Mouse (Mus musculus): Measurements from ENCODE around the gene Cacna1g. TPM values are rescaled to one million over a fixed set of nuclear protein-coding genes. Genes with fewer than 3 reads are reported as not detected.

The Cacna1g gene
- polyA plus RNA-seq (2011; ENCODE audit: insufficient read length, low read depth, missing spikeins): 31.7 and 38.9 TPM in 2 replicates

GRCm38 (mm10) chr11:94473707-94474543 is at the start of gene Cacna1g:
TSS of gene Cacna1g (minus strand) at chr11:94474198.
- Histone ChIP-seq H3K27ac (ENCODE audit: insufficient read depth, low read length) (peak within 1 kb of the TSS; percentile 29; the same call in 1 of the 2 replicates), H3K4me1 (ENCODE audit: control insufficient read depth, insufficient read depth, low read length) (peaks cover 4% of the 10 kb centered on the region), H3K4me3 (ENCODE audit: insufficient read depth, low read length) (peak within 1 kb of the TSS; percentile 46)
- TF ChIP-seq CTCF (IDR thresholded peaks at IDR 0.05; ENCODE audit: borderline replicate concordance, insufficient read depth, low read length): no peak
- peak; percentile 67 for TF ChIP-seq POLR2A (IDR thresholded peaks at IDR 0.05; ENCODE audit: low read depth, low read length)

- H3K4me1 ChIP-seq (ENCODE audit: control insufficient read depth, insufficient read depth, low read length): peaks cover 3% of the 10 kb centered on the region; the same call in 1 of the 2 replicates
- TF ChIP-seq CTCF (IDR thresholded peaks at IDR 0.05; ENCODE audit: borderline replicate concordance, insufficient read depth, low read length) (0 out of 2 replicates have a peak, but pooled peaks have one; percentile 2), POLR2A (IDR thresholded peaks at IDR 0.05; ENCODE audit: low read depth, low read length) (peak; percentile 38; the same call in 1 of the 2 replicates)
- peak within 1 kb of the TSS; percentile 68 for H3K4me3 ChIP-seq (ENCODE audit: insufficient read depth, low read length)
- H3K27ac ChIP-seq (ENCODE audit: insufficient read depth, low read length): no peak within 1 kb of the TSS
These were observed 47.3 kb upstream of the Cacna1g start, which contains the start of gene Mycbpap for GRCm38 (mm10) chr11:94521219-94521843. TSS of gene Mycbpap (minus strand) at chr11:94521742.

- Histone ChIP-seq H3K27ac (ENCODE audit: insufficient read depth, low read length) (no peak overlapping the region), H3K4me3 (ENCODE audit: insufficient read depth, low read length) (no peak overlapping the region), H3K4me1 (ENCODE audit: control insufficient read depth, insufficient read depth, low read length) (no peaks in the 10 kb centered on the region)
- no peak for TF ChIP-seq CTCF (IDR thresholded peaks at IDR 0.05; ENCODE audit: borderline replicate concordance, insufficient read depth, low read length)
- TF ChIP-seq POLR2A (IDR thresholded peaks at IDR 0.05; ENCODE audit: low read depth, low read length): no peak
These were observed 39.5 kb upstream of the Cacna1g start for GRCm38 (mm10) chr11:94513452-94513851.

GRCm38 (mm10) chr11:94508976-94509375 is 35.0 kb upstream of the Cacna1g start:
- H3K27ac ChIP-seq (ENCODE audit: insufficient read depth, low read length): no peak overlapping the region
- TF ChIP-seq CTCF (IDR thresholded peaks at IDR 0.05; ENCODE audit: borderline replicate concordance, insufficient read depth, low read length) (no peak), POLR2A (IDR thresholded peaks at IDR 0.05; ENCODE audit: low read depth, low read length) (no peak)
- H3K4me3 ChIP-seq (ENCODE audit: insufficient read depth, low read length): no peak overlapping the region
- no peaks in the 10 kb centered on the region for H3K4me1 ChIP-seq (ENCODE audit: control insufficient read depth, insufficient read depth, low read length)

GRCm38 (mm10) chr11:94501482-94501881 is 27.5 kb upstream of the Cacna1g start:
- Histone ChIP-seq H3K27ac (ENCODE audit: insufficient read depth, low read length) (no peak overlapping the region), H3K4me1 (ENCODE audit: control insufficient read depth, insufficient read depth, low read length) (0 out of 2 replicates have a peak, but pooled peaks cover 5% of the 10 kb centered on the region), H3K4me3 (ENCODE audit: insufficient read depth, low read length) (no peak overlapping the region)
- TF ChIP-seq CTCF (IDR thresholded peaks at IDR 0.05; ENCODE audit: borderline replicate concordance, insufficient read depth, low read length) (no peak), POLR2A (IDR thresholded peaks at IDR 0.05; ENCODE audit: low read depth, low read length) (no peak)

GRCm38 (mm10) chr11:94500362-94500761 is 26.4 kb upstream of the Cacna1g start:
- Histone ChIP-seq H3K4me1 (ENCODE audit: control insufficient read depth, insufficient read depth, low read length) (0 out of 2 replicates have a peak, but pooled peaks cover 5% of the 10 kb centered on the region), H3K27ac (ENCODE audit: insufficient read depth, low read length) (no peak overlapping the region), H3K4me3 (ENCODE audit: insufficient read depth, low read length) (no peak overlapping the region)
- TF ChIP-seq POLR2A (IDR thresholded peaks at IDR 0.05; ENCODE audit: low read depth, low read length) (no peak), CTCF (IDR thresholded peaks at IDR 0.05; ENCODE audit: borderline replicate concordance, insufficient read depth, low read length) (no peak)

- no peak for TF ChIP-seq POLR2A (IDR thresholded peaks at IDR 0.05; ENCODE audit: low read depth, low read length)
- no peak for TF ChIP-seq CTCF (IDR thresholded peaks at IDR 0.05; ENCODE audit: borderline replicate concordance, insufficient read depth, low read length)
- Histone ChIP-seq H3K27ac (ENCODE audit: insufficient read depth, low read length) (no peak within 1 kb of the TSS), H3K4me1 (ENCODE audit: control insufficient read depth, insufficient read depth, low read length) (0 out of 2 replicates have a peak, but pooled peaks cover 5% of the 10 kb centered on the region), H3K4me3 (ENCODE audit: insufficient read depth, low read length) (no peak within 1 kb of the TSS)
These were observed 25.7 kb upstream of the Cacna1g start, which contains the start of gene Epn3 for GRCm38 (mm10) chr11:94499661-94500152. TSS of gene Epn3 (minus strand) at chr11:94499974.

- no peak overlapping the region for H3K4me3 ChIP-seq (ENCODE audit: insufficient read depth, low read length)
- 0 out of 2 replicates have a peak, but pooled peaks cover 5% of the 10 kb centered on the region for H3K4me1 ChIP-seq (ENCODE audit: control insufficient read depth, insufficient read depth, low read length)
- TF ChIP-seq CTCF (IDR thresholded peaks at IDR 0.05; ENCODE audit: borderline replicate concordance, insufficient read depth, low read length) (no peak), POLR2A (IDR thresholded peaks at IDR 0.05; ENCODE audit: low read depth, low read length) (no peak)
- no peak overlapping the region for H3K27ac ChIP-seq (ENCODE audit: insufficient read depth, low read length)
These were observed 25.0 kb upstream of the Cacna1g start for GRCm38 (mm10) chr11:94499035-94499434.

Measured in embryonic fibroblast, embryonic 13.5 days (primary cell).